Mouse (Mus musculus): ENCODE measurements around the gene Nasp. TPM values are rescaled to one million over a fixed set of nuclear protein-coding genes. Genes with fewer than 3 reads are reported as not detected.
A peak's percentile ranks its signal among the peaks of the same experiment; 100 is the strongest.
"Not testable (repeated sequence)": the region's sequence is repeated elsewhere in the genome, so short reads cannot be mapped to it uniquely, and the experiment has no call there.

Nasp gene
- total RNA-seq (2021), result 10 to 100 TPM; 26.7 to 39.4 TPM

DNA sequence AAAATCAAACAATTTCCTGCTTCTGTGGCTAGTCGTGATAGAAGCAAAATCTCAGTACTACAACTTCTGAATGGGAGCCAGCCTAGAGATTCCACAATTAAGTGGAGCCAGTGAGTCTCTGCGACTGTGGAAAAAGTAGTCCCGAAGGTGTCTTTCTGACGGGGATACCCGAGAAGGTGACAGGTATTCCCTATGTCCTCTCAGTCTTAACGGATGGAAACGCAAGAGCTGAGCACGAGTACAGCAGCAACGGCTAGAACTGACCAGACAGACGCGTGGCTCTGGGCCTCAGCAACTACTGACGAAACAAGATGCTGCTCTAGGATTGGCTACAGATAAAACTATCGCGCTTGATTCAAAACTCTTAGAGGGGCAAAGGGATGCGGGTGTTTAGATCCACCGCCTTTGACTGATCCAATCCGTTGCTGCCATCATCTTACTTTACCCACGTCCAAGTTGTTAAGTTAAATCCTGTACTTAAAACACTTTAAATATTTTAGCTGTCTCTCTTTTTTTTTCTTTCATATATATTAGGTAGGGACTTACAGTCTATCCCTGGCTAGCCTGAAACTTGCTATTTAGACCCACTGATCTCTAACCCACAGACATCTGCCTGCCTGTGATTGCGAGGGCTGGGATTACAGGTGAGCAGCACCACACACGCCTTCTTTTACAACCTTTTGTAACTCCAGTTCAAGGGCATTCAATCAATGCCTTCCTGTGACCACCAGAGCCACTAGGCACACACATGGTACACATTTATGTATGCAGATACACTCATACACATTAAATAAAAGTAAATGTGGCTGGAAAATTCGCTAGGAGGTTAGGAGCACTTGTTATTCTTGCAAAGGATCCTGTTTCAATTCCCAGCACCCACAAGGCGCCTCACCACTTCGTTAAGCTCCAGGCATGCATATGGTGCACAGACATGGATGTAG lies at the start of gene Nasp:
Gene Nasp (minus strand): TSS at position 220 of the 941 bp plus-strand sequence.
- DNase-seq (ENCODE audit: extremely low spot score in 1 of 2, low spot score in 1 of 2), result peak; percentile 59 to 71

- DNase-seq (ENCODE audit: extremely low spot score in 1 of 2, low spot score in 1 of 2), result no peak
These were observed 48.3 kb upstream of the Nasp start for GRCm38 (mm10) chr4:116676027-116676426.

GRCm38 (mm10) chr4:116674761-116675160 lies 47.0 kb upstream of the Nasp start:
- DNase-seq (ENCODE audit: extremely low spot score in 1 of 2, low spot score in 1 of 2), result not testable (repeated sequence)

GRCm38 (mm10) chr4:116672785-116673184 lies 45.0 kb upstream of the Nasp start:
- no peak for DNase-seq (ENCODE audit: extremely low spot score in 1 of 2, low spot score in 1 of 2)

GRCm38 (mm10) chr4:116669291-116669690 lies 41.5 kb upstream of the Nasp start:
- DNase-seq (ENCODE audit: extremely low spot score in 1 of 2, low spot score in 1 of 2), result no peak

- no peak for DNase-seq (ENCODE audit: extremely low spot score in 1 of 2, low spot score in 1 of 2)
These were observed 40.4 kb upstream of the Nasp start for GRCm38 (mm10) chr4:116668145-116668544.

DNA sequence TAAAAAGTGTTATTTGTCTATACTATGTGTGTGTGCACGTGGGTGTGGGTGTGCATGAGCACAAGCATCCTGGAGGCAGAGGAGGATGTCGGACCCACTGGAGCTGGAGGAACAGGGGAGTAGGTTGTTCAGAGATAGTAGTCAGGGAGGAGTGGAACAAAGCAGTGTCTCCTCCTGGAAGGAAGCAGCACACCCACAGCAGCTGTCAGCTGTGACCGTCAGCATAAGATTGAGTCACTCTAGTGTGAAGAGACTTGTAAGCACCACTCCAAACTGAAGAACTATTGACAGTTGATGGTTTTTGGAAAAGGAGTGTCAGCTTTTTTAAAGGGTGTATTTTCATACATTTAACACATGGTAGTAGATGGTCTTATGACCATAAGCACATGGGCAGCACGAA lies 38.9 kb upstream of the Nasp start:
- DNase-seq (ENCODE audit: extremely low spot score in 1 of 2, low spot score in 1 of 2), result no peak

- no peak for DNase-seq (ENCODE audit: extremely low spot score in 1 of 2, low spot score in 1 of 2)
These were observed 34.3 kb upstream of the Nasp start for GRCm38 (mm10) chr4:116661998-116662397.

GRCm38 (mm10) chr4:116660829-116661228 lies 33.1 kb upstream of the Nasp start:
- DNase-seq (ENCODE audit: extremely low spot score in 1 of 2, low spot score in 1 of 2), result no peak

DNA sequence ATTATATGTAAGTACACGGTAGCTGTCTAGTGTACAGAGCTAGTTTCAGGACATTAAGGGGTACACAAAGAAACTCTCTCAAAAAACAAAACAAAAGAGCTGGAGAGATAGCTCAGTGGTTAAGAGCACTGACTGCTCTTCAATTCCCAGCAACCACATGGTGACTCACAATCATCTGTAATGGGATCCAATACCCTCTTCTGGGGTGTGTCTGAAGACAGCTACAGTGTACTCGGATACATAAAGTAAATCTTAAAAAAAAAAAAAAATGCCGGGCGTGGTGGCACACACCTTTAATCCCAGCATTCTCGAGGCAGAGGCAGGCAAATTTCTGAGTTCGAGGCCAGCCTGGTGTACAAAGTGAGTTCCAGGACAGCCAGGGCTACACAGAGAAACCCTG lies 32.2 kb upstream of the Nasp start:
- not testable (repeated sequence) for DNase-seq (ENCODE audit: extremely low spot score in 1 of 2, low spot score in 1 of 2)

- no peak for DNase-seq (ENCODE audit: extremely low spot score in 1 of 2, low spot score in 1 of 2)
These were observed 31.7 kb upstream of the Nasp start for GRCm38 (mm10) chr4:116659474-116659873.

- no peak for DNase-seq (ENCODE audit: extremely low spot score in 1 of 2, low spot score in 1 of 2)
These were observed 30.2 kb upstream of the Nasp start for GRCm38 (mm10) chr4:116657971-116658370.

DNA sequence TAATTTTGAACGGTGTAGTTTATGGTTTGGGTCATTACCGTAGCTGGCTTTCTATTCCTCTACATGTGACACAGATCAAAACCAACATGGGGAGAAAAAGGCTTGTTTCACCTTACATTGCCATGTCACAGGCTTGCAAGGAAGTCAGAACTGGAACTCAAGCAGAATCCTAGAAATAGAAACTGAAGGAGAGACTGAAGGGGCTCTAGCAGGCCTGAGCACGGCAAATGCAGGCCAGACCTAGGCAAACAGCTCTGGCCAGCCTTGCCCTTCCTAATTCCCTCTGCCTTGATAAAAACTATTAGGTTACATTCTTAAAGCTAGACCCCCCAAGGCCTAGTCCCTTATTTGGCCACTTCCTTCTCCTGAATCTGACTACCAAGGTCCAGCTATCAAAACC lies 27.9 kb upstream of the Nasp start:
- DNase-seq (ENCODE audit: extremely low spot score in 1 of 2, low spot score in 1 of 2), result no peak

GRCm38 (mm10) chr4:116655100-116655499 lies 27.4 kb upstream of the Nasp start:
- no peak for DNase-seq (ENCODE audit: extremely low spot score in 1 of 2, low spot score in 1 of 2)

DNA sequence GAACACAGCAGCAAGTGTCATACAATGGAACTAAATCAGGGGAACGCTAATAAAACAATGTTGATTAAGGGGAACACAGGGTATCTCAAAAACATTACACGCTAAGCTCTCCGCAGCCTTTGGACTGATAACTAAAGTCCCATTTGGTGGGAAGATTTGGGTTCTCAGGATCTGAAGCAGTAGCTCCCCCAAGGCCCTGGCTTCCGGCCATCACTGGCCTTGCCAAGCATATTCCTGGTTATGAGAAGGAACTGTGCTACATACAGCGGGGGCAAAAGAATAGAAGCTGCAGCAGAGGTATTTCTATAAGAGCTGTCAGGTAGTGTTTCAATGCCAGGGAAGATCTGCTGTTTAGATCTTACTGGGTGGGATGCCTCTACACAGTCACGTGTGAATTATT lies 25.5 kb upstream of the Nasp start:
- no peak for DNase-seq (ENCODE audit: extremely low spot score in 1 of 2, low spot score in 1 of 2)

DNA sequence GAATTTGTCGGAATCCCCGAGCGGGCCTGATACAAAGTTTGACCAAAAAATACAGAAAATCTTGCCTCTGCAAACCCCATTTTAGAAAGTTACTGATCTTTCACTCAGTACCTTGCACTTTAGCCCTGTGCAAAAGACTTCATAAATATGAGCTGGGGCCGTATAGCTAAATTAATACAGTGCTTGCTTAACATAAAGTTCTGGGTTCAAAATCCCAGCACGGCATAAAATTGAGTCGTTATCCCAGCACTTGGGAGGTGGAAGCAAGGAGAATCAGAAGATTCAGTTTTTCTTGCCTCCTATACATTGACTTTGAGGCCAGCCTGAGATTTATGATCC lies 24.0 kb upstream of the Nasp start:
- no peak for DNase-seq (ENCODE audit: extremely low spot score in 1 of 2, low spot score in 1 of 2)

DNA sequence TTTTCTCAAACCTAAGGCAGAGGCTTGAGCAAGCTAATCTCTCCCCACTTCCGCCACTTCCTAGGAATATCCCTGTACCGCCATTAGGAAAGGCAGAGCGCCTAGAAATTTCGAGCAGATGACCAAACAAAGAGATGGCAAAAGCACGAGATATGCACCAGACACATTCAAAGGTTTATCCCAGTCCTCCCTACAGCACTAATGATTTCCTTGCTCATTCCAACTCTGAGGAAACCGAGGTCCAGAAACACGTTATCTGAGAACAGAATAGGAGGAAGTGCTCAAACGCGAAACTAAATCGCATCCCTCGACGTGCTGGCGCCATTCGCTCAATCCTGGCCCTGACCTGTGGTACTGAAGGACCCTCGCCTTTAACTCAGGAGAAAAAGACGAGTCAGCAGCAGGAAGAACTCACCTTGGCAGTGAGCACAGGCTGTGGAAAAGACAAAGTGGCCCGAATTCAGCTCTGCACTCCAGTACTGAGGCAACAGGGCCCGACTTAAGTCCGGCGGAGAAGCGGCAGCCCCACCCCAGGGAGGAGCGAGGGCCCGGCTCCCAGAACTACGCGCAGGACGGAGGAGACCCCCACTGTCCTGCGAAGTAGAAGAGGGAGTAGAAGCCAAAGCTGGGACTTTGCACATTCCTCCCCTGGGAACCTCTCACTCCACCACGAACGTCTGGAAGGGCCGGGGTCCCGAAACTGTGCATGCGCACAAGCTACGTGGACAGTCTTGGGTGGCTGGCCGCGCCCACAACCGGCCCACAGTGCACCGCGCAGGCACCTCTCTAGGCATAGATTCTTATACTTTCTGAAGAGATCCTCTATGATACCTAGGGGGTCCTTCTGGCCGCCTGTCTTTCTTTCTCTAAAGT lies 23.4 kb upstream of the Nasp start, which contains the start of gene Akr1a1:
Gene Akr1a1 (minus strand): TSS at position 757 of the 873 bp plus-strand sequence.
- peak; percentile 84 to 91 for DNase-seq (ENCODE audit: extremely low spot score in 1 of 2, low spot score in 1 of 2)

- no peak for DNase-seq (ENCODE audit: extremely low spot score in 1 of 2, low spot score in 1 of 2)
These were observed 22.6 kb upstream of the Nasp start for GRCm38 (mm10) chr4:116650365-116650764.

GRCm38 (mm10) chr4:116649411-116649810 lies 21.7 kb upstream of the Nasp start:
- no peak for DNase-seq (ENCODE audit: extremely low spot score in 1 of 2, low spot score in 1 of 2)

DNA sequence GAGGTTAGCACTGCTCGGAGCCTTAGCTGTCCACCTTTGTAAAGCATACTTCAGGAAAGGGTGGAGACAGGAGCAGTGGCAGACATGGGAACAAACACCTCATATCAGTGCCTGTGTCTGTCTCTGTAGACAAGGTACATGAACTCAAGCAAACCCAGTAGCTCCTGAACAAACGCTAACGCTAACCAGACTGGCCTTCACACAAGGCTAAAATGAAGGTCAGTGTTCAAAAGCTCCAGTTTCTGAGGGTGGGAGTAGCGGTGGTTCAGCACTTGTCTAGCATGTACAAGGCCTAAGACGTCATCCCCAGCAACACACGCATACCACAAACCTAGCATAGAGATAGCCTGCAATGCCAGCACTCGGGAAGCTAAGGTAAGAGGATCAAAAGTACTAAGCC lies 17.9 kb upstream of the Nasp start:
- DNase-seq (ENCODE audit: extremely low spot score in 1 of 2, low spot score in 1 of 2), result no peak

GRCm38 (mm10) chr4:116644326-116644725 lies 16.6 kb upstream of the Nasp start:
- peak in 1 of 2 experiments; percentile 24 for DNase-seq (ENCODE audit: extremely low spot score in 1 of 2, low spot score in 1 of 2)

All from layer of hippocampus, postnatal 25 days (tissue).